Mouse (Mus musculus) heart, adult 8-10 months (tissue): ENCODE results near the gene Bst2. TPM values are rescaled to one million over a fixed set of nuclear protein-coding genes. Genes with fewer than 3 reads are reported as not detected.

Experiments
- DNase-seq: peaks from one replicate; pipeline ENCODE4 v3.0.0; 2022; ENCODE audit warnings: low spot score
- total RNA-seq, 4 experiments: library from RNA; stranded (reverse); gene quantifications; 2 replicates each; pipeline ENCODE4 v1.2.4; 2022

The Bst2 gene
- 10 to 100 TPM; 13.5 to 18.7 (median 14.2) TPM for total RNA-seq

DNA sequence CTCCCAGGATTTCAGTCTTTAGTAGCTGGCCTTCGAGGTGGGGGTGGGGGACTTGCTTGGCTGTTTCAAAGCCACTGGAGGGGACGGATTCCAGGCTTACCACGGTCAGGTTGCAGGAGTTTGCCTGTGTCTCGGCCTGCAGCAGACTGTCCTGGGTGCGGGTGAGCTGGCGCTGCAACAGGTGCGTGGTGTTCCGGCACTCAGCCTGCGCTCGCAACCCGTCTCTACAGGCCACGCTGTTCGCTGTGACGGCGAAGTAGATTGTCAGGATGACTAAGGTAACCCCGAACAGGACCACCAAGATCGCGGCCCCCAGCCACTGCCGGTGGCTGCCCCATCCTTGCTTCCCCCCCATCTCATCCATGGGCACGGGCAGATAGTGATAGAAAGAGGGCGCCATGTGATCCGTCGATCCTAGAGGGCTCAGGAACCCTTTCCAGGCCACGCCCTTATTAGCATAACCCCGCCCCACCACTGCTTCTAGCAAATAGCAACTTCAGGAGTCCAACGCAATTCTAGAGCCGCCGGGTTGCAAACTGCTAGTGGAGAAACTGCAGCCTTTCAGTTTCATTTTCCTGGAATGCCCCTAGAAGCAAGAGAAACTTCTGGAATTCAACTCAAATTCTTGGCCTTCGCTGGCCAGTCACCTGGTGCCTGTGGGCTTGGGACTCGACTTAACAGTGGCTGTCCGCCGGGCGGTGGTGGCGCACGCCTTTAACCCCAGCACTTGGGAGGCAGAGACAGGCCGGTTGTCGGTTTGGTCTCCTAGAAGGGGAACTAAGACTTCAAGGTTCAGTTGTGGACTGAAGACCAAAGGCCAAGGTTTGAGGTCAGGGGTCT is at the start of gene Bst2:
Gene Bst2 (minus strand): TSS at position 429 of the 840 bp plus-strand sequence.
- DNase-seq: peak; percentile 93

DNA sequence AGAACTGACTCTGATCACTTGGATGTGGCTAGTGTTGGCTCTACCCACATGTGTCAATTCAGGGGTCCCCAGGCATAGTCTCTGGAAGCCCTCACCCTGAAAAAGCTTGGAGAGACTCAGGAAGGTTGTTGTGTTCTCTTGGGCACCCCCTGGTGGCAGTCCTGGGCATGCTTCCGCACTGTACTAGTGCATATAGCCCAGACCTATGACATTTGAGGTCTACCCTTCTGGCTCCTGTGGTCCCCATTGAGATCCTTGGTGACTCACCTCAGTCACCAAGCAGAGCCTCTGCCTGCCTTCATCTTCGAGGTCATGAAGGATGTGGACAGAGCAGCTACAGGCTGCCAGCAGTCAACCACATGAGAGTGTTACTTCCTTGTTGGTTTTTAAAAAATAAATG is 49.6 kb upstream of the Bst2 start:
- no peak for DNase-seq

DNA sequence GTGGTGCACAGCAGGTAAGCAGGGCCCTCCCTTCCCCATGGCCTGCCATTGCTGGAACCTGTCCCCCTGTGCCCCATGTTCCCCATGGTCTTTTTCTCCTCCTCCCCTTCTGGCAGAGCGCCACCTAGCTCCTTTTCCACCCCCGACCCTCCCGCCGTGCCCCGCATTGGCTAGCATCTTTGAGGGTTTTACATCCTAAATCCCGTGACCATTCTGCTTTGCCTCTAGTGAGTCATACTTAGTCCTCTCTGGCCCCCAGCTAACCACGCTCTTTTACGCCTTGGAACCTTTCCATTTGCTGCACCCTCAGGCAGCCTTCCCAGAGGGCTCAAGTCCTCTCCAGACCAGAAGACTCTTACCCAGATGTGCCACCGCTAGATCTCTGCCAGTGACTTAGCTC is 42.9 kb upstream of the Bst2 start:
- DNase-seq: no peak

DNA sequence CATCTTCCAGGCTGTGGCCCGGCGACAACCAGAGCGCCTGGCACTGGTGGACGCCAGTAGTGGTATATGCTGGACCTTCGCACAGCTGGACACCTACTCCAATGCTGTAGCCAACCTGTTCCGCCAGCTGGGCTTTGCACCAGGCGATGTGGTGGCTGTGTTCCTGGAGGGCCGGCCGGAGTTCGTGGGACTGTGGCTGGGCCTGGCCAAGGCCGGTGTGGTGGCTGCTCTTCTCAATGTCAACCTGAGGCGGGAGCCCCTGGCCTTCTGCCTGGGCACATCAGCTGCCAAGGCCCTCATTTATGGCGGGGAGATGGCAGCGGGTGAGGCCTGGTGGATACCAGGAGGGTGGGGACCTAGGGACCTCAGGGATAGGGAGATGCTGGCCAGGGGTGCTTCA is 42.2 kb upstream of the Bst2 start:
- DNase-seq: no peak

DNA sequence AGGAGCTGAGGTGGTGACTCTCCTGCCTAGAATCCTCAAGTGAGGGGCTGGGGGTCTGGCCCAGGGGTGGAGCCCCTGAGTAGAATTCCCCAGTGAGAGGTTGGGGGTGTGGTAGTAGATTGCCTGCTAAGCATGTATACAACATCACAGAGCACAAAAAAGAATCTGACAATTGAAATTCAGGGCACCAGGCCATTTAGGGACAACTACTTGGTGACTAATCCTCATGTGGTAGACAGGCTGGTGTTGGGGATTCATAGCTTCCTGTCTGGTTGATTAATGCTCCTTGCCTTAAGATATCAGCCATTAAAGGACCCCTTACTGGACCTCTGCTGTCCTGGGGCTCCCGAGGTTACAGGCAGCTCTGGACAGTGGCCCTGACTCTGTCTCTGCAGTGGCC is 41.8 kb upstream of the Bst2 start:
- no peak for DNase-seq

DNA sequence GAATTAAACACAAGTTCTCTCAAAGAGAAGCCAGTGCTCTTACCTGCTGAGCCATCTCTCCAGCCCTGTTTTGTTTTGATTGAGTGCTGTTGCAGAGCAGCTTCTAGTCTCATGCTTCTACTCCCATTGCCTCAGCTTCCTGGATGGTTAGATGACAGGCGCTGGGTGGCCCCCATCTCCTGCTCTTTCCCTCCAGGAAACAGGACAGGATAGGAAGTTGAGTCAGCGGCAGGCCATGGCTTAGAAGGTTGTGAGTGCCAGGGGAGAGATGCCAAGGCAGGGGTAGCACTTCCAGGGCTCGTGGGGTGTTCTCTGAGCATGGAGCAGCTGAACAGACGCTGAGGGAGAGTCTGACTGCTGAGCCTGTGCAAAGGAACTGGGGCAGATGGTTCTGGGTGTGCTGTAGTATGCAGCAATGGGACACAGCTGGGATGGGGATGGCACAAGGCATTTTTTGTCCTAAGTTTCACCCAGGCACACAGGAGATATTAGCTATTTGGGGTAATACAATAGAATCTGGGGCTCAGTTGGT is 40.7 kb upstream of the Bst2 start:
- DNase-seq: no peak

DNA sequence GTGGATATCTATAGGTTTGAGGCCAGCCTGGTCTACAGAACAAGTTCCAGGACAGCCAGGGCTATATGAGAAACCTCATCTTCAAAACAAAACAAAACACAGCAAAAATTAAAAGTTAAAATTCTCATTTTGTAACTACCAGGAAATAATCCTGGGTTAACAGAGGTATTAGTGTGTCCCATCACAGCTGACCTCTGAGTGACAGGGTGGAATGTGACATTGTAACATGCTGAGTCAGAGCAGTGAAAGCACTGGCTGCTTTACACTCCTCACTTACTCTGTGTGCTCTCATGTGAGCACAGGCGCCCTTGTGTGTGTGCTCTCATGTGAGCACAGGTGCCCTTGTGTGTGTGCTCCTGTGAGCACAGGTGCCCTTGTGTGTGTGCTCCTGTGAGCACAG is 37.8 kb upstream of the Bst2 start:
- DNase-seq: no peak

DNA sequence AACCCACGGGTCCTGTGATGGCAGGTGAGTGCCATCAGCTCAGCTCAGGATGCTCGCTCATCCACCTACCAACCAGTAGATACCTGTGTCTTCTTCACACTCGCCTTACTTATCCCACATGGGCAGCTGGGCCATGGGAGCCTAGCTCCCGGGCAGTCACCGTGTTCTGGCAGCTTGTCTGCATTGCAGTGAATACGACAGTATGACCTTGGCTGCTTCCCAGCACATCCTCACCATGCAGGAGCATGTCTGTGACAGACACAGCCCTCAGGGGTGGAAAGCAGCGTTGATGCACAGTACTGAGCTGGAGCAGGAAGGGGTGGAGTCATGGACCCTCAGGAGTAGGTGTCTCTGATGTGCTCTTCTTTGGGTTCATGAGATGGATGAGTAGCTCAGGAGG is 37.2 kb upstream of the Bst2 start:
- DNase-seq: no peak

DNA sequence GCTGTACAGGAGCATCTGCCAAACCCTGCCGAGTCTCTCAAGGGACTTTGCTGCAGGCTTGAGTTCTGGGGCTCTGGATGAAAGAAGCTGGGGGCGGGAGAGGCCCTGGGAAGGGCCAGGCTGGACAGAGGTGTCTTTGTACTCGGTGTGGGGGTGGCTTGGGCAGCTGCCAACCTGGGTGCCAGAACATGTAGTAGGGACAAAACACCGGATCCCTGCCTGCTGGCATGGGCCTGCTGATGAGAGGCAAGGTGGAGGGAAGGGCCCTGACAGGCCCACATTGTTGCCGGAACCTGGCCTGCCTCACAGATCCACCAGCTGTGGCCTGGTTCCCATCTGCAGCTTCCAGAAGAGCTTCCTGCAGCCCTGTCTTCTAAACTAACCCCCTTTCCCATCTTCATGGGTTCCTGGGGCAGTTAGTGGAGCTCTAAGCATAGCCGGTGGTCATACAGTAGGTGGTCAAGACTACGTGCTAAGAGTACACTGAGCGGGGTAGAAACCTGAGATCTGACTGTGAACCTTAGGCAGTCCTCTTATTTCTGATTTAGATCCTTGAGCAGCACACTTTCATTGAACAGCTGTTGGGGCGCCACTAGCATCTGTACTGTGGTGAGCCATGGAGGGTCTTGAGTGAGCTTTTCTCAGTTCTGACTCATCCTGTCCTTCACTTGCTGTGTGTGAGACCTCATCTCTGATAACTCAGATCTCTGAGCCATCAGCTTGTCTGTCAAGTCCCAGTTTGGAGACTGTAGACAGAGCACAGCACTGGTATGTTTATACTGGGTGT is 35.8 kb upstream of the Bst2 start:
- peak; percentile 63 for DNase-seq

DNA sequence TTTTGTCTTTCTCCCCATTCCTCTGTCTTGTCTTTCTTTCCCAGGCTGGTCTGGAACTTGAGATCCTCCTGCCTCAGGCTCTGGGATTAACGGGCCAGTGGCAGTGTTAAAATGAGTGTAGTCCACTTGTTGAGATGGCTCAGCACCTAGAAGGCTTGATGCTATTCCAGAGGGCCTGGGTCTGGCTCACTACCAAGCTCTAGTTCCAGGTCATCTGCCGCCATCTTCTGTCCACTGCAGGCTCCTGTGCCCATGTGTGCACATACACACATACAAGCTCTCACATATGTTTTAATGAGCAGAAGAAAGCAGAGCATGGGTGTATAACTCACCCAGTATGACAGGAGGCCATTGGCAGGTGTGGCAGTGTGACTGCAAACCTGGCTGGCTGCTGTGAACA is 34.8 kb upstream of the Bst2 start:
- no peak for DNase-seq

DNA sequence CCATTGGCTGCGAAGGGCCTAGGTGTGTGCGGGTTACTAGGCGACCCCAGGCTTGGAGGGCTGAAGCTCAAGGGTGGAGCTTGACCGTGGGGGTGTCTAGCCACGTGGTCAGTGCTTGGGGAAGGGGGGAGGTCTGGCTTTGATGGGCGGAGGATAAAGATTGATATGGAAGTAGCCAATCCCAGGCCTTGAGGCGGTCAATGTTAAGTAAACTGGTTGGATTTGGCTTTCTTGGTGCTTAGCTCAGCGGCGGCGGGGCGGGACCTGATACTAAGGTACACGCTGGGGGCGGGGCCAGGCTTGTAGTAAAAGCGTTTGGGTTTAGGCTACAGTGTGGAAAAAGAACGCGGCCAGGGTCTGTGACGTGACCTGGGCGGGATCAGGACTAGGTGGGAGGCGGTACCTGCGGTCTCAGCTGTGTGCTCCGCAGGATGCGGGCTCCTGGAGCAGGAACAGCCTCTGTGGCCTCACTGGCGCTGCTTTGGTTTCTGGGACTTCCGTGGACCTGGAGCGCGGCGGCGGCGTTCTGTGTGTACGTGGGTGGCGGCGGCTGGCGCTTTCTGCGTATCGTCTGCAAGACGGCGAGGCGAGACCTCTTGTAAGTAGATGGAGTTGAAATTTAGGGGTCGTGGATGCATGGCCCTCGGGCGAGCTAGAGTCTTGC is 33.2 kb upstream of the Bst2 start:
- DNase-seq: peak; percentile 82

DNA sequence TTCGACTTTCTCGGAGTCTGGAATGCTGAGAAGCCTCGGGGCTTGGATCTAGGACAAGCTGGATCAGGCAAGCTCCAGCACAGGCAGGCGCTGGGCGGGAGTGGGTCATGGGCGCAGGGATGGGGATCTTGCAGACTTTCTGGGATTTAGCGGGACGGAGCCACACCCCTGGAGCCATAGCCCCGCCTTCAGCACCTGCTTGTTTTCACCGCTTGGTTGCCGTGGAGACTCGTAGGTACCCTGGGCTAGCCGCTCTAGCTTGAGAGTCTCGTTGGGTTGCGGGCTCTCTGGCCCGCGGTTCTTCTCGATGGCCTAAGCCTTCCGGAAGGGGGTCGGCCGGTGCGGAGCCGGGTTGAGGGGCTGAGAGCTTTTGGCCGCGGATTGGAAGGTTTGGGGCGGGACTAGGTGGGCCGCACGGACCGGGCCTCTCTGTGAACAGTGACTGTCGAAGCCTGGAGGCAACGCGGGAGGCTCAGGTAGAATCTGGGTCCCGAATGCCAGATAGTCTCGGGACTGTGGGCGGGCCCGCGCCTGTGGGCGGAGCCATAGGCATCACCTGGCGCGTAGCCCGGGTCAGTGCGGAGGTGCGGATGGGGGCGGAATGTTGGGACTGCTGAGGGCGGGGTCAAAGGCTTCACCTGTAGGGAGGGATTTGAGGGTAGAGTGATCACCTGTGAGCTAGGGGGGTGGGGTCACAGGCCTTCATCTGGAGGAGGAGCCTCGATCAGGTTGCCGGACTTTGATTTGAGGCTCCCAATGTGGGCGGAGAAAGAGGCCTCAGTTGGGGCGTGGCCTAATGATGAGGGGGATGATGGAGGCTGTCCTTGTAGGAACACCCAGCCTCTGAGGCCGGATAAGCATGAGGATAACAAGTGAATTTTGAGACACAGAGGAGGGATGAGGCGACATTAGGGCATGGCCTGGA is 32.4 kb upstream of the Bst2 start:
- DNase-seq: peak; percentile 78

DNA sequence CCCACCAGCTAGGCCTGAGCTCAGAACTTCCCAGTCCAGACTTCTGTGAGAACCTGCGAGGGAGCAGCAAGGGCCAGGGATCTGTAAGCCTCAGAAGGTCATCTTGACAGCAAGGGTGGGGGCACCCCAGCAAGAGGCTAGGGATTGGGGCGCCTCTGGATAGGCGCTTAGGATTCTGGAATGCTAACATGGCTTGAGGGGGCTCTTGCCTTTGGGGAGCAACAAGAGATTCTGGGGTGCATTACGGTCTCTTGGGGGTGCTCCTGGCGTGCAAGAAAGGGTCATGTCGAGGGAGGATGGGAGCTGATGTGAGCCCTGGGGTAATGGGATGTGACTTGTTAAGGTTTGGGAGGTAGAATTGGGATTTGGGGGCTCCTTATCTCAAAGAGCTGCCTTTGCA is 31.7 kb upstream of the Bst2 start:
- no peak for DNase-seq

DNA sequence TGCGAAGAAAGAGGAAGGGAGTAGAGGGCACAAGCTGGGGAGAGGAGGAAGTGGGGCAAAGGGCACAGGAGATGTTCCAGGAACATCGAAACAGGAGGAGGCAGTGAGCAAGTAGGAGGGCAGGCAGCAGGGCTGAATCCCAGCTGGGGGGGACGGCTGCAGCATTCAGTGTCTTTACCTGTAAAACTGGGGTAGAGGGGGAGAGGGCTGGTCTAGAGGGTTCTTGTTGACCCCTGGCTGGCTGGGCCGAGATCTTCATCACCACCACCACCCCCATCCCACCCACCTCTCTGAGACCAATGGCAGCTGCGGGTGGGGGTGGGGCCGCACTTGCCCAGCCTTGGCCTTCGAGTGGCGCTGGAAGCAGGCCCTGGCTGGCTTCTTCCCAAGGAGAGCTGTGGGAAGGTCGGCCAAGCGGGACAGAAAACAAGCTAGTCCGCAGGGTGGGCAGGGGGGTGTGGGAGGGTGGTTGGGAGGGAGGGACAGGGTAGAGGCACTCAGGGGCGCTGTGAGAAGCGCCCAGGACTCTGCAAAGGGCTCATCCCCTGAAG is 31.2 kb upstream of the Bst2 start, which contains the start of gene Slc27a1:
Gene Slc27a1 (plus strand): TSS at position 496 of the 551 bp plus-strand sequence.
- peak; percentile 64 for DNase-seq

DNA sequence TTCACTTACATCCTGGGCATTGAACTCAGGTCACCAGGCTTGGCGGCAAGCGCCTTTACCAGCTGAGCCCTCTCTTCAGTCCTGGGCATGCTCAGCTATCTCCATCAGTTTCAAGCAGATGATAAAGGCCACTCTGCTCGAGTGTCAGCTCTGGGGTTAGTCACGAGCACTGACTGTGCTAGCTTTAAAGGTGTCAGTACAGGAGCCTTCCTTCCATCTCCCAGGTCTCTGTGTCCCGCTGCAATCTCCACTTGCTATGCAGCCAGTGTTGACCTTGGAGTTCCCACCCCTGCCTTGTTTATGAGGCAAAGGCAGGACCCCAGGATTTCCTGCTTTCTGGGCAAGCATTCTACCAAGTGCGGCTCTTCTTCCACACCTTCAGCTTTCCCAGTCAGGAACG is 30.3 kb upstream of the Bst2 start:
- DNase-seq: no peak

DNA sequence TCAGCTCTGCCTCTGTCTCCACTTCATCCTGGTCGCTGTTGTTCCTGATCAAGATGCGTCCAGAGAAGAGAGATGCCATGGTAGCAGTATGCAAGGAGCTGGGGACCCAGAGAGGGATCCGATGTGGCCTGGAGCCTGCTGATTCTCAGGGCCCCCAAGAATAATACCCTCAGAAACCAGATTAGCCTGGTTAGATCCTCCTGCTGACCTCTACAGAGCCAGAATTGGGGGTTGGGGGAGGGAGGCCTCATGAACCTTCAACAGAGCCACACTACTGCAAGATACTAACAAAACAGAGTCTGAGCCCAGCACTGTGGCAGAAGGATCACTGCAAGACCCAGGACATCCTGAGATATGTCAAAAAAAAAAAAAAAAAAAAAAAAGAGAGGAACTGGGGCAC is 29.2 kb upstream of the Bst2 start, which contains the start of gene Nxnl1:
Gene Nxnl1 (minus strand): TSS at position 101 of the 400 bp plus-strand sequence.
- DNase-seq: no peak

DNA sequence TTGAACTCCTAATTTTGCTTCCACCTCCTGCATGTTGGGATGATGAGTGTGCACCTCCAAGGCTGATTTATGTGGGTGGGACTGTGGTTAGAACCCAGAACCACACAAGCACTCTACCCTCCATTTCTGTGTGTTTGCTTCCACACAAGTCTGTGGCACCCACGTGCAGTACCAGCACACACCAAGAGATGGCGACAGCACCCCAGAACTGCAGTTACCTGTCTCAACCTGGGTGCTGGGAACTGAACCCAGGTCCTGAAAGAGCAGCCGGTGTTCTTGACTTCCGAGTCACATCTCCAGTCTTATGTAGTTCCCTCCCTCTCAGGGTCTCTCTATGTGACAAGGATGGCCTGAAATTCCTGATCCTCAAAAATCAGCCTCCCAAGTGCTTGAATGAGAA is 26.7 kb upstream of the Bst2 start:
- DNase-seq: no peak

DNA sequence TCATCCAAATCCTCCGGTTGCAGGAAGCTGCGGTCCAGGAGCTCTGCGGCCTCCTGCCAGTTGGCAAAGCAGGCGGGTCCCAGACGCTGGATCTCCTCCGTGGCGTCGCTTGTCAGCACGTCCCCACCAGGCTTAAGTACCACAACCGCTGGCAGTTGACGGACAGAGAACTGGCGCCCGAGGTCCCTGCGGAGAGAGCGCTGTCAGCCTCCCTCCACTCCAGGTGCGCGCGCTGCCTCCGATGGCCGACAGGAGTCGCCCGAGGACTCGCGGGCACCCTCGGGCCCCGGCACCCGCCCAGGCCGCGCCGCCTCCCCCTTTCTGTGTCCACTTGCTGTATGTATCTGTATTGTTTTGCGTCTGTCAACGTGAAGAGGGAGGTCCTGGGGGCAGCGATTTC is 25.5 kb upstream of the Bst2 start:
- peak; percentile 71 for DNase-seq

DNA sequence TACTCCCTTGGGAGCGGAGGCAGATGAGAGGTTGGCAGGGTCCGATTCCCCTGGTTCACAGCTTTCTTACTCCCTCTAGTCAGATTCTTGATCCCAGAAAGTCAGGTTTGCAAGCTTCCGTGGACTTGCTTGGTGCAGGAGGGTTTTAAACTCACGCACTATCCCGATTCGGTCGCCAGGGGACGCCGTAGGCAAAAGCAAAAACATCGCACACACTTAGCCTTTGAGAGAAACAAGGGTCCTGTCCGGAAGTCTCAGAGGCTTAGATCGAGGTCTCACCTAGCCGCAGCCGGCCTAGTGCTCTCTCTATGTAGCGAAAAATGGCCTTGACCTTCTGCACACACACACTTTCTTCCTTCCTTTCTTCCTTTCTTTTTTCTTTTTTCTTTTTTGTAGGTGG is 24.1 kb upstream of the Bst2 start:
- no peak for DNase-seq

DNA sequence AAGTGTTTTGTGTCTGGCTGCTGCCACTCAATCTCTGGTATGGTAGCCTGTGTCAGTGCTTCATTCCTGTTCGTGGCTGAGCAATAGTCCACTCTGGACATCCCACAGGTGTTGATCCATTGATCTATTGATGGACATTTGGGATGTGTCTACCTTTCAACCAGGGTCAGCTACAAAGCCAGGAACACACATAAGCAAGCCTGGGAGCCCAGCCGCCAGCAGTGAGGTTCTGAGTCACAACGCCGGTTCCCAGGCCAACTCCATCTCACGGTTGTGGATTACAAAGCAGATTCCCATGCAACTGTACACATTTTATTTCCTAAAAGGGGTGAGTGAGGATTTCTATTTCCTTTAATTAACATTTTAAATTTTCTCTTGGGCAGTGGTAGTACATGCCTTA is 23.5 kb upstream of the Bst2 start:
- no peak for DNase-seq

DNA sequence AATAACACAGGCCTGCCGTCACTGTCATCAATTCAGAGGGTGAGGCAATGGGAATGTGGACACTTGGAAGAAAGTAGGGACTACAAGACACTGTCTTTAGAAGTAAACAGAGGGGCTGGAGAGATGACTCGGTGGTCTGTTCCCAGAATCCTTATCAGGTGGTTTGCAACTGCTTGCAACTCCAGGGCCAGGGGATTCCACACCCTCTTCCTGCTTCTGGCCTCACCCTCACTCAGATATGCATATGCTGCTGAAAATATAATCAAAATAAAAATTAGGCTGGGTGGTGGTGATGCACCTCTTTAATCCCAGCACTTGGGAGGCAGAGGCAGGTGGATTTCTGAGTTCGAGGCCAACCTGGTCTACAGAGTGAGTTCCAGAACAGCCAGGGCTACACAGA is 22.8 kb upstream of the Bst2 start:
- DNase-seq: no peak
